Mouse (Mus musculus) liver, postnatal 0 days (tissue): Measurements from ENCODE around the gene Clybl.

Experiments used
- CTCF ChIP-seq: sonication (generic); IDR thresholded peaks from 2 replicates; pipeline ENCODE4 v1.5.1; 2016; ENCODE audit warnings: antibody characterized with exemption, low read depth
- EP300 ChIP-seq: IDR thresholded peaks from 2 replicates; pipeline ENCODE4 v1.6.1; 2016; ENCODE audit warnings: antibody characterized with exemption, low read depth, mild to moderate bottlenecking

DNA sequence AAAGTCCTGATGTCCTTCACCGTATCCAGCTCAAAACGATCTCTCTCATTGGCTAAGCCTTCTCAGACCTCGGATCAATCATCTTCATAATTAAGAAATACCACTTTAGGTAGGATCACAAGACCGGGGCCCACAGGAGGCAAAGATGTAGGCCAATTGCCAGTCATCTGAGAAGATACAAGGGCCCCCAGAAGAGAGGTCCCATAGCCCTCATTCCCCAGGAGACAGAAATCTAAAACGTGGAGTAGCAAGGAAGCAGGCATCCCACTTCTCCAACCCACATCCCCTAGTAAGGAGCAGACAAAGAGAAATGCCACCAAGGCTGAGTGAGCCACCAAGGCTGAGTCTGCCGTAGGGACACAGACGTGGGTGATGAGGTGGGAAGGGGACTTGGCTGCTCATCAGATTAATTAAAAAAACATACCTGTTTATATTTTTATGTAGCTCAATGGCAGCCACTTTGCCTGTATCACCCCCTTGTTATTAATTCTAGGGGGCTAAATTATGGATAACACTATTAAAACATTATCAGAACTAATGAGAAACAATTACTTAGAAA, 223.2 kb downstream of the Clybl start:
- no peak for TF ChIP-seq CTCF
- TF ChIP-seq EP300, result no peak
